Mouse (Mus musculus) monocyte, adult 5-6 weeks (primary cell): Measurements from ENCODE around the gene Adcy2. TPM values are rescaled to one million over a fixed set of nuclear protein-coding genes. Genes with fewer than 3 reads are reported as not detected.

Source experiments
- ATAC-seq: fragments of 153-309, 156-312 bp; replicated peaks from 2 replicates; pipeline ENCODE4 v1.8.0; 2017; ENCODE audit warnings: mild to moderate bottlenecking; ENCODE audit not compliant: low TSS enrichment, insufficient number of reproducible peaks, severe bottlenecking, poor library complexity, low FRiP score
- total RNA-seq: library from RNA; stranded (forward); fragments of 200-1000, 200-491, 200-594 nt; gene quantifications from 3 replicates; pipeline ENCODE4 v1.2.3, GENCODE M21; 2017

Gene Adcy2
- total RNA-seq, 1 experiment from 2014 or later = not detected

GRCm38 (mm10) chr13:68765896-68766578 is 233.3 kb downstream of the Adcy2 start:
- ATAC-seq = no peak

DNA sequence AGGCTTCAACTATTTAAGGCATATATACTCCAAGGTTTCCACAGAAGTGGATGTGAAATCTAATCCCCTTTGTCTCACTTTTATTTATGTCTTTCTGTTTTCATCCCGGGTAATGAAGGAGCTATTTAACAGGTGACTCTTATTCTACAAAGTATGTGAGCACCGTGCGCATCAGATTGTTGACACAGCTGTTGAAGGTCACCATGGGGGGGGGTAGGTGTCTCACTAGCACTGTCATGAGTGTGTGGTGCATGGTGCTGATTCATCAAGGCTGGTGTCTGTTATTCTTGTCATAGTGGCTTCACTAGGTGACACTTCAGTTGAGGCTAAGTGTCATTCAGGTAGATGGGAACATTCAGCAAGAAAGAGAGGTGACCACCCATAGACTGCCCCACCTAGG is 234.7 kb downstream of the Adcy2 start:
- no peak for ATAC-seq

DNA sequence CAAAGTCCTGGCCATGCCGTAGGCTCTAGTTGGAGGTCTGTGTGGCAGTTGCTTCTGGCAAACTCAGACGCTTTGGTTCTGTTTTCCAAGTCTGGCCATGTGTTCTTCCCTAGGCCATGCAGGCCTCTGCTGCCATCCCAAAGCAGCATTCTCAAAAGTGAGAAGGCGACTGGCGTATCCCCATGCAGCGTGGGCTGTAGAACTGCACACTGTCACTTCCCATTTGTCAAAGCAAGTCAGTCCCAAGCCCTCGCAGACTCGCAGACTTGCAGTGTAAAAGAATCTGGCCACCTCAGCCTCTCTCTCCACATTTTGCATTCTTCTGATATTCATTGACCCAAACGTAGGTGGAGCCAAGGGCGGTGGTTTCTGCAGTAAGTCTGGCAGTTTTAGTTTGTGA is 249.5 kb downstream of the Adcy2 start:
- ATAC-seq = no peak

DNA sequence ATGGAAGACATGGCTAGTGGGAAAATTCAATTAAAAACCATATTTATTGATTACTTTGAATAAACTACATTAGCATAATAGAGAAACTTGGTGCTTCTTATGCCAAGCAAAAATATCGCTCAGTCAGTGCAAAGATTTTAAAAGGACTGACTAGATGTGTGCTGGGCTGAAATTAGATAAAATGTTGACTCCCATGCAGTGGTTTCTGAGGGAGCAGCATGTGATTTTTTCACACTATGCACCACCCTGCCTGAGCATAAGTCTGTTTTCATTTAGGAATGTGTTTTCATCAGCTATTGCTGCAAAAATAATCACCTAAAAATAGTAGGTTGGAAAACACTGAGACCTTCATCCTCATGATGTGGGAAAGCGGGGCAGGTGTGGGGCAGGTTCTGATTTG is 250.0 kb downstream of the Adcy2 start:
- no peak for ATAC-seq

GRCm38 (mm10) chr13:68745426-68745825 is 253.9 kb downstream of the Adcy2 start:
- no peak for ATAC-seq

GRCm38 (mm10) chr13:68712661-68713060 is 286.7 kb downstream of the Adcy2 start:
- ATAC-seq = no peak

- no peak for ATAC-seq
Observed at GRCm38 (mm10) chr13:68707296-68707747, 292.0 kb downstream of the Adcy2 start.

- ATAC-seq = no peak
Observed at GRCm38 (mm10) chr13:68684919-68685318, 314.4 kb downstream of the Adcy2 start.

DNA sequence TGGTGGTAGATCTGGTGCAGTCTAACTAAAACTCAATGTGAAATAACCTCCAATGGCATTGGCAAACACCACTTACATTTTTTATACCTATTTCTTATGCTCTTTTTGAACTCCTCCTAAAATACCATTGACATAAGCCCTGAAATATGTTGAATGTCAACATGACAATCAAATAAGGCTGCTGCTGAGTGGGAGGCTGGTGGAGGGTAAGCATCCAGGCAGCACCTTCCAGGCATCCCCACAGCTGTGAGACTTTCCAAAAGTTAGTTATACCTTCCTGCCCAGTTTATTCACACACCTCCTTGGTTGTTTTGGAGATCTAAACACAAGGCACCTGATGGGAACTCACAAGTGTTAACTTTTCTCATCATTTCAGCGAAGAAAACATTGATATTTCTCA is 318.9 kb downstream of the Adcy2 start:
- ATAC-seq = no peak

DNA sequence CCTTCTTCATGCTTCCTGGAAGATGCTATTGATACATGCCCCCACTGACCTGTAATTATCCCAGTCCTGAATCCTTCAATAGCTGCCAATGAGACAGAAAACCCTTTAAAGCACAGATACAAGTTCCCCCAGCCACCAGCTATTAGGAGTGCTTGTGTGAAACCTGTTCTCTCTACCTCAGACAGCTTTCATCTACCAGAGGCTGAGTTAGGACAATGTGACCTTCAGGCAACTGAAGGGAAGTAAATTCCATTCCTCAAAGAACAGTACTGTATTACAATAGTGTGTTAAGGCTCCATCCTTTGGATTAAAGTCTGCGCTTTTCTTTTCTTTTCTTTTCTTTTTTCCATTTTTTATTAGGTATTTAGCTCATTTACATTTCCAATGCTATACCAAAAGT is 356.6 kb downstream of the Adcy2 start:
- no peak for ATAC-seq

DNA sequence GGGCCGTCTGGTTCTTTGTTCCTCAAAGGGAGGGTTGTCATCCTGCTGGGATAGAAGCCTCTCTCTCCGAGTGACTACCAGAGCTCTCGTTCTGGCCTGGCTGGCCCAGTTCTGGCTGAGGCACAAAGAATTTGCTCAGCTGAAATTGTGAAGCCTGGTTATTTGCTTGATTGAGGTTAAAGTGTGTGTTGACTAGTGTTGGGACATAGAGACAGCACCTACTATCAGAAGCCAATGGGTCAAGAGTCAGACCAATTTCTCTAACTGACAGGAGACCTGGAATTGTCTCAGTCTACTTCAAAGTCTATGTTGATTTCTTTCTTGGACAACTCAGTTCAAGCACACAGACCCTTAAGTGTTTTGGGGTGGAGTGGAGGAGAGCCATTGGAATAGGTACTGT is 372.3 kb downstream of the Adcy2 start:
- no peak for ATAC-seq

GRCm38 (mm10) chr13:68622792-68623191 is 376.5 kb downstream of the Adcy2 start:
- no peak for ATAC-seq

GRCm38 (mm10) chr13:68607652-68608405 is 391.5 kb downstream of the Adcy2 start:
- no peak for ATAC-seq

DNA sequence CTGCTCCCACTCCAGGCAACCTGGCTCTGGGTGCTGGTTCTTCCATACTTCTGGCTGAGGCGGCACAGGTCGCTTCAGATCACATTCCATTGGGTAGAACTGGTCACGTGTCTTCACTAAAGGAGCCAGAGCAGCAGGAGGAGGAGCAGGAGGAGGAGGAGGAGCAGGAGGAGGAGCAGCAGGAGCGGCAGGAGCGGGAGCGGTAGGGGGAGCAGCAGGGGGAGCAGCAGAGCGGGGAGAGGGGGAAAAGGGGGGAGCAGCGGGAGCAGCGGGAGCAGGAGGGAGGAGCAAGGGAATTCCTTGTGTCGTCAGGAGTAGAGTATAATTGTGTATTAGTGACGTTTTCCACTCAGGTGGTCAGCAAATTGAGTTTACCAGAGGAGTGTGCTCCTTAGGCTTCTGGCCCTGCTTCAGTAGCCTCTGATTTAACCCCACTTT is 393.6 kb downstream of the Adcy2 start:
- no peak for ATAC-seq

- ATAC-seq = no peak
Observed at GRCm38 (mm10) chr13:68603085-68603484, 396.3 kb downstream of the Adcy2 start.

- ATAC-seq = no peak
Observed at GRCm38 (mm10) chr13:68601184-68601583, 398.2 kb downstream of the Adcy2 start.

DNA sequence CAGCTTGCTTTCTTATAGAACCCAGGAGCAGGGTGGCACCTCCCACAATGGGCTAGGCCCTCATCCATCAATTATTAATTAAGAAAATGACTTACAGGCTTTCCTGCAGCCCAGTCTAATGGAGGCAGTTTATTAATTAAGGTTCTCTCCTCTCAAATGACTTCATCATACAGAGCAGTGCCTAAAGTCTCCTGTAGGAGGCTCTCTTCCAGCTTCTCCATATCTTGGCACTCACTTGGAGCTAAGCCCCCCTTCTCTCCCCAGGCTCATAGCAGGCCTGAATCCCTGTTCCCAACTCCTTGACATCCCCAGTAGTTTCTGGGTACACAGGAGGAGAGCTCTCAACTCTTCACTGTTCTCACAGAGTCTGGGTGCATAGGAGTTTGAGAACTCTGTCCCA is 400.4 kb downstream of the Adcy2 start:
- ATAC-seq = no peak

DNA sequence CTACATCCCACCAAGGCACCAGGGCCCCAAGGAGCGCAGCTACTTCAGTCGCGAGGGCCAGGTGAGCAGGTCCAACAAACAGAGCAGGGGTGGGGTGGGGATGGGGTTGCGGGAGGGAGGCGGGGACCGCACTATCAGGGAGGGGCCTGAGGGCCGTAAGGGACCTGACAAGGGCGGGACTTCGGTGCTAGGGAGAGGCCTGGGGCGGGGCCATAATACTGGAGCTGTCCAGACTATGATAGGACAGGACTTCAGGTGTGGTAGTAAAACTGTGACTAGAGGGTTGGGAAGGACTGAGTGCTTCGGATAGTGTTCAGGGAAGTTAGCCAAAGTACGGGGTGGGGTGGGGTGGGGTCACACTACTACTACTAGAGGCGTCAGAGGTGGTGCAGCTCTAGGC is 401.7 kb downstream of the Adcy2 start:
- no peak for ATAC-seq

GRCm38 (mm10) chr13:68597199-68597598 is 402.1 kb downstream of the Adcy2 start, which contains the start of gene 1700001L19Rik:
1700001L19Rik (plus strand) TSS chr13:68597421.
- no peak for ATAC-seq

GRCm38 (mm10) chr13:68593797-68594196 is 405.5 kb downstream of the Adcy2 start:
- no peak for ATAC-seq
